Mouse (Mus musculus) ES-CJ7 (cell line): Measurements from ENCODE around the gene Sh3d21.
"Not testable (repeated sequence)": the region's sequence is repeated elsewhere in the genome, so short reads cannot be mapped to it uniquely, and the experiment has no call there.

Experiments
- DNase-seq: peaks from one replicate; pipeline ENCODE4 v3.0.0; 2011; ENCODE audit warnings: low read depth, low spot score

The Sh3d21 gene

GRCm38 (mm10) chr4:126168851-126169250 is 5.6 kb upstream of the Sh3d21 start:
- no peak for DNase-seq

GRCm38 (mm10) chr4:126166084-126166483 is 2.8 kb upstream of the Sh3d21 start:
- no peak for DNase-seq

- DNase-seq = not testable (repeated sequence)
Observed at GRCm38 (mm10) chr4:126165092-126165491, 1.8 kb upstream of the Sh3d21 start.

- no peak for DNase-seq
Observed at GRCm38 (mm10) chr4:126163685-126164084, 394 bp upstream of the Sh3d21 start.

GRCm38 (mm10) chr4:126162544-126163066 is 686 bp downstream of the Sh3d21 start:
- peak; percentile 85 for DNase-seq

- no peak for DNase-seq
Observed at GRCm38 (mm10) chr4:126161986-126162385, 1.3 kb downstream of the Sh3d21 start.

GRCm38 (mm10) chr4:126161456-126161855 is 1.8 kb downstream of the Sh3d21 start:
- DNase-seq = no peak

- no peak for DNase-seq
Observed at GRCm38 (mm10) chr4:126160981-126161380, 2.3 kb downstream of the Sh3d21 start.

GRCm38 (mm10) chr4:126159455-126159854 is 3.8 kb downstream of the Sh3d21 start:
- no peak for DNase-seq

- peak; percentile 68 for DNase-seq
Observed at GRCm38 (mm10) chr4:126157562-126157961, 5.7 kb downstream of the Sh3d21 start.

GRCm38 (mm10) chr4:126156617-126157016 is 6.7 kb downstream of the Sh3d21 start:
- peak; percentile 89 for DNase-seq

- DNase-seq = no peak
Observed at GRCm38 (mm10) chr4:126155869-126156268, 7.4 kb downstream of the Sh3d21 start.

- no peak for DNase-seq
Observed at GRCm38 (mm10) chr4:126155183-126155582, 8.1 kb downstream of the Sh3d21 start.

GRCm38 (mm10) chr4:126152864-126153263 is 10.4 kb downstream of the Sh3d21 start:
- DNase-seq = no peak

GRCm38 (mm10) chr4:126151701-126152440 is 11.4 kb downstream of the Sh3d21 start:
- no peak for DNase-seq

GRCm38 (mm10) chr4:126150949-126151320 is 12.4 kb downstream of the Sh3d21 start:
- DNase-seq = no peak

GRCm38 (mm10) chr4:126150297-126150948 is 12.9 kb downstream of the Sh3d21 start:
- peak; percentile 91 for DNase-seq

- DNase-seq = peak; percentile 52
Observed at GRCm38 (mm10) chr4:126149798-126150197, 13.5 kb downstream of the Sh3d21 start.

- DNase-seq = no peak
Observed at GRCm38 (mm10) chr4:126149041-126149676, 14.1 kb downstream of the Sh3d21 start.

- peak; percentile 86 for DNase-seq
Observed at GRCm38 (mm10) chr4:126148161-126148961, 14.9 kb downstream of the Sh3d21 start.

GRCm38 (mm10) chr4:126147533-126148160 is 15.6 kb downstream of the Sh3d21 start, which contains the start of gene Eva1b:
Gene Eva1b, plus strand, starts transcription at chr4:126147744.
- peak; percentile 56 for DNase-seq
